Mouse (Mus musculus) kidney, embryonic 14.5 days (tissue): ENCODE results near the gene Mrpl40. TPM values are rescaled to one million over a fixed set of nuclear protein-coding genes. Genes with fewer than 3 reads are reported as not detected.
A peak's percentile ranks its signal among the peaks of the same experiment; 100 is the strongest.
"Not testable (repeated sequence)": the region's sequence is repeated elsewhere in the genome, so short reads cannot be mapped to it uniquely, and the experiment has no call there.

Source experiments
- ATAC-seq: fragments of 200-750 bp; cut with Nextera tagmentation; 2 replicates; pipeline ENCODE4 v1.8.0; 2017; ENCODE audit warnings: moderate number of reproducible peaks, mild to moderate bottlenecking, moderate TSS enrichment, moderate library complexity; ENCODE audit not compliant: low FRiP score, low TSS enrichment
- H3K27ac ChIP-seq: fragments of 300-500 bp; sonication (generic); 2 replicates; pipeline ENCODE4 v1.5.1; 2014; ENCODE audit warnings: low read depth, mild to moderate bottlenecking, low read length, moderate library complexity, mixed read lengths
- H3K27me3 ChIP-seq: fragments of 300-500 bp; sonication (generic); 2 replicates; pipeline ENCODE4 v1.6.1; 2014; ENCODE audit warnings: mild to moderate bottlenecking, low read length; ENCODE audit not compliant: control insufficient read depth, insufficient read depth
- H3K36me3 ChIP-seq: fragments of 300-500 bp; sonication (generic); 2 replicates; pipeline ENCODE4 v1.6.1; 2014; ENCODE audit warnings: low read length, mixed read lengths; ENCODE audit not compliant: control insufficient read depth, insufficient read depth
- H3K4me1 ChIP-seq: fragments of 300-500 bp; sonication (generic); 2 replicates; pipeline ENCODE4 v1.6.1; 2014; ENCODE audit warnings: low read length, mixed read lengths; ENCODE audit not compliant: control insufficient read depth, insufficient read depth
- H3K4me2 ChIP-seq: fragments of 300-500 bp; sonication (generic); replicated peaks from 2 replicates; pipeline ENCODE4 v1.6.1; 2014; ENCODE audit warnings: low read depth, mild to moderate bottlenecking, low read length
- H3K4me3 ChIP-seq: fragments of 300-500 bp; sonication (generic); 2 replicates; pipeline ENCODE4 v1.5.1; 2014; ENCODE audit warnings: mild to moderate bottlenecking, low read length
- H3K9ac ChIP-seq: fragments of 300-500 bp; sonication (generic); 2 replicates; pipeline ENCODE4 v1.6.1; 2014; ENCODE audit warnings: low read depth, mild to moderate bottlenecking, low read length, moderate library complexity
- H3K9me3 ChIP-seq: fragments of 300-500 bp; sonication (generic); 2 replicates; pipeline ENCODE4 v1.6.1; 2016; ENCODE audit warnings: low read length; ENCODE audit not compliant: control insufficient read depth
- WGBS: fragments of 180-500 bp; shearing (Covaris S2); extraction: QIAGEN DNeasy Blood & Tissue Kit; methylation state at CpG from one replicate; pipeline ENCODE4 v1.1.7; 2014; 5-methylcytosine and 5-hydroxymethylcytosine counted together
- polyA plus RNA-seq: library from polyadenylated mRNA; unstranded; fragments of >200 nt; fragmentation: Nextera tagmentation; extraction: Ambion mirVana; gene quantifications from 2 replicates; pipeline ENCODE4 v1.2.1, GENCODE M21; 2014

Mrpl40 gene
- polyA plus RNA-seq, 1 experiment from 2014 or later: 97.3 TPM

GRCm38 (mm10) chr16:18877386-18878090 lies 876 bp upstream of the Mrpl40 start:
- Histone ChIP-seq H3K4me3 (peak overlapping the region; percentile 89), H3K9ac (peak overlapping the region; percentile 78), H3K27ac (peak overlapping the region; percentile 95), H3K4me2 (peak overlapping the region; percentile 85), H3K27me3 (no peaks in the 10 kb centered on the region), H3K4me1 (peaks cover 5% of the 10 kb centered on the region; the same call in 1 of the 2 replicates), H3K9me3 (no peaks in the 10 kb centered on the region), H3K36me3 (peaks cover 18% of the 10 kb centered on the region)
- under 1% methylated on average over 40 of the region's 43 CpGs for WGBS
- peak; percentile 26 for ATAC-seq

- H3K9me3 ChIP-seq: no peaks in the 10 kb centered on the region
- peak overlapping the region; percentile 78 for H3K9ac ChIP-seq
- ATAC-seq: no peak
- peak overlapping the region; percentile 95 for H3K27ac ChIP-seq
- no peaks in the 10 kb centered on the region for H3K27me3 ChIP-seq
- 1% methylated on average over 17 of the region's 17 CpGs for WGBS
- peak overlapping the region; percentile 85 for H3K4me2 ChIP-seq
- H3K4me1 ChIP-seq: peaks cover 5% of the 10 kb centered on the region; the same call in 1 of the 2 replicates
- peak overlapping the region; percentile 89 for H3K4me3 ChIP-seq
- peaks cover 32% of the 10 kb centered on the region for H3K36me3 ChIP-seq
Observed at GRCm38 (mm10) chr16:18876091-18876441, 596 bp downstream of the Mrpl40 start.

GRCm38 (mm10) chr16:18870495-18870894 lies 6.2 kb downstream of the Mrpl40 start:
- not testable (repeated sequence) for H3K27ac ChIP-seq, H3K4me2 ChIP-seq, ATAC-seq, H3K9ac ChIP-seq, H3K27me3 ChIP-seq, H3K4me3 ChIP-seq, H3K4me1 ChIP-seq, H3K9me3 ChIP-seq
- H3K36me3 ChIP-seq: peaks cover 31% of the 10 kb centered on the region
- WGBS: 92% methylated on average over 1 of the region's 1 CpGs

- H3K27me3 ChIP-seq: no peaks in the 10 kb centered on the region
- no peak overlapping the region for H3K4me2 ChIP-seq
- no peaks in the 10 kb centered on the region for H3K4me1 ChIP-seq
- WGBS: 68% methylated on average over 1 of the region's 1 CpGs
- no peak overlapping the region for H3K4me3 ChIP-seq
- peaks cover 3% of the 10 kb centered on the region; the same call in 1 of the 2 replicates for H3K9me3 ChIP-seq
- ATAC-seq: no peak
- H3K9ac ChIP-seq: no peak overlapping the region
- H3K27ac ChIP-seq: no peak overlapping the region
- H3K36me3 ChIP-seq: no peaks in the 10 kb centered on the region
Observed at GRCm38 (mm10) chr16:18860186-18860585, 16.5 kb downstream of the Mrpl40 start.

- H3K4me1 ChIP-seq: no peaks in the 10 kb centered on the region
- no peak for ATAC-seq
- no peak overlapping the region for H3K27ac ChIP-seq
- no peak overlapping the region for H3K4me2 ChIP-seq
- H3K9me3 ChIP-seq: peaks cover 3% of the 10 kb centered on the region; the same call in 1 of the 2 replicates
- no peak overlapping the region for H3K4me3 ChIP-seq
- no peaks in the 10 kb centered on the region for H3K27me3 ChIP-seq
- no peak overlapping the region for H3K9ac ChIP-seq
- no peaks in the 10 kb centered on the region for H3K36me3 ChIP-seq
Observed at GRCm38 (mm10) chr16:18858551-18858950, 18.1 kb downstream of the Mrpl40 start.

- not testable (repeated sequence) for H3K4me1 ChIP-seq
Observed at GRCm38 (mm10) chr16:18849521-18850190, 27.0 kb downstream of the Mrpl40 start.

GRCm38 (mm10) chr16:18846301-18846820 lies 30.3 kb downstream of the Mrpl40 start:
- no peak overlapping the region for H3K9ac ChIP-seq
- H3K9me3 ChIP-seq: no peaks in the 10 kb centered on the region
- ATAC-seq: no peak
- H3K27ac ChIP-seq: no peak overlapping the region
- H3K4me3 ChIP-seq: no peak overlapping the region
- WGBS: 85% methylated on average over 15 of the region's 15 CpGs
- no peaks in the 10 kb centered on the region for H3K4me1 ChIP-seq
- H3K4me2 ChIP-seq: no peak overlapping the region
- H3K27me3 ChIP-seq: no peaks in the 10 kb centered on the region
- H3K36me3 ChIP-seq: no peaks in the 10 kb centered on the region

More at GRCm38 (mm10) chr16:18849521-18850190, 27.0 kb downstream of the Mrpl40 start:
- H3K9me3 ChIP-seq, H3K9ac ChIP-seq, H3K4me3 ChIP-seq, H3K27me3 ChIP-seq, H3K27ac ChIP-seq, H3K4me2 ChIP-seq, H3K36me3 ChIP-seq, ATAC-seq: not testable (repeated sequence)
- 88% methylated on average over 16 of the region's 17 CpGs for WGBS

- no peak overlapping the region for H3K4me3 ChIP-seq
- peaks cover 19% of the 10 kb centered on the region; the same call in 1 of the 2 replicates for H3K36me3 ChIP-seq
- H3K27ac ChIP-seq: no peak overlapping the region
- no peaks in the 10 kb centered on the region for H3K27me3 ChIP-seq
- no peak overlapping the region for H3K4me2 ChIP-seq
- H3K4me1 ChIP-seq: no peaks in the 10 kb centered on the region
- H3K9ac ChIP-seq: no peak overlapping the region
- no peaks in the 10 kb centered on the region for H3K9me3 ChIP-seq
- no peak for ATAC-seq
- WGBS: 94% methylated on average over 4 of the region's 4 CpGs
Observed at GRCm38 (mm10) chr16:18838346-18838745, 38.3 kb downstream of the Mrpl40 start.
